Mouse (Mus musculus) bone marrow, adult 2 months (tissue): Measurements from ENCODE around the gene Slc26a8. TPM values are rescaled to one million over a fixed set of nuclear protein-coding genes. Genes with fewer than 3 reads are reported as not detected.
A peak's percentile ranks its signal among the peaks of the same experiment; 100 is the strongest.

Source experiments
- H3K27ac ChIP-seq: fragments of 200-500 bp; 2 replicates; pipeline ENCODE4 v1.5.1; 2012; ENCODE audit warnings: low read depth, mild to moderate bottlenecking, control low read depth, inconsistent platforms, low read length; ENCODE audit not compliant: control insufficient read depth, poor library complexity, insufficient read depth
- H3K4me1 ChIP-seq: fragments of 200-500 bp; 2 replicates; pipeline ENCODE4 v1.6.1; 2011; ENCODE audit warnings: low read length; ENCODE audit not compliant: control insufficient read depth, insufficient read depth
- H3K4me3 ChIP-seq: fragments of 200-500 bp; replicated peaks from 2 replicates; pipeline ENCODE3; 2011; ENCODE audit warnings: mild to moderate bottlenecking, low read depth, low read length, control low read depth; ENCODE audit not compliant: control insufficient read depth
- CTCF ChIP-seq: fragments of 200-500 bp; IDR thresholded peaks from 2 replicates; pipeline ENCODE4 v1.5.1; 2011; ENCODE audit warnings: low read length, control low read depth; ENCODE audit not compliant: control insufficient read depth, insufficient read depth
- POLR2A ChIP-seq: fragments of 200-500 bp; IDR thresholded peaks from 2 replicates; pipeline ENCODE4 v1.6.1; 2011; ENCODE audit warnings: low read depth, mild to moderate bottlenecking, control low read depth, low read length, borderline replicate concordance; ENCODE audit not compliant: control insufficient read depth
- WGBS: fragments of 180-500 bp; shearing (Covaris S2); methylation state at CpG from one replicate; pipeline ENCODE4 v1.1.7; 2018; 5-methylcytosine and 5-hydroxymethylcytosine counted together
- polyA plus RNA-seq: library from polyadenylated mRNA; stranded (reverse); fragments of >200 nt; gene quantifications from 2 replicates; pipeline ENCODE4 v1.2.4, GENCODE M21; 2011; ENCODE audit warnings: low replicate concordance; ENCODE audit not compliant: missing spikeins, insufficient read depth, insufficient read length

Gene Slc26a8
- polyA plus RNA-seq, 1 experiment = 5.3 TPM

DNA sequence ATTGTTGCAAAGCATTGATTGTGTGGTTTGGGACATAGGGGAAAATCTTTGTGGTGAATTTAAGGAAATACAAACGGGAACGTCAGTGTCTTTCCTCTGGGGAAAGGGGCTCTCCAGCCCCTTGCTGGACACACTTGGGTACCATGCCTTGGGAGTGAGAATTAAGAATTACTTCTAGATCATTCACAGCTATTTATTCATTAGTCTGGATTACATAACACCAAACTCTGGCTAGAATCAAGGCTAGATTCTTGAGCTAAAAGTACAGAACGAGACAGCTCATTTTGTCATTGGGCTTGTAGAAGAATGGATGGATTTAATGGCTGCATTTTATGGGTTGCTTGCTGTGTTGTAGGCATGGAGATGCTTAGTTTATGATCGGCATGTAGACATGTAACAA lies 4.8 kb upstream of the Slc26a8 start:
- Histone ChIP-seq H3K4me3 (no peak overlapping the region), H3K27ac (no peak overlapping the region), H3K4me1 (peaks cover 5% of the 10 kb centered on the region)
- 34% methylated on average over 4 of the region's 4 CpGs for WGBS
- no peak for TF ChIP-seq POLR2A

GRCm38 (mm10) chr17:28694078-28694477 lies 4.0 kb upstream of the Slc26a8 start:
- peak overlapping the region; percentile 27; the same call in 1 of the 2 replicates for H3K27ac ChIP-seq
- H3K4me1 ChIP-seq = peaks cover 5% of the 10 kb centered on the region
- H3K4me3 ChIP-seq = no peak overlapping the region
- no peak for TF ChIP-seq POLR2A
- no peak for TF ChIP-seq CTCF
- 69% methylated on average over 2 of the region's 2 CpGs for WGBS

- WGBS = 3% methylated on average over 3 of the region's 3 CpGs
- no peak for TF ChIP-seq CTCF
- TF ChIP-seq POLR2A = no peak
- peaks cover 5% of the 10 kb centered on the region for H3K4me1 ChIP-seq
- H3K27ac ChIP-seq = no peak overlapping the region
- H3K4me3 ChIP-seq = peak overlapping the region; percentile 62
These were observed 3.1 kb upstream of the Slc26a8 start for GRCm38 (mm10) chr17:28693086-28693485.

DNA sequence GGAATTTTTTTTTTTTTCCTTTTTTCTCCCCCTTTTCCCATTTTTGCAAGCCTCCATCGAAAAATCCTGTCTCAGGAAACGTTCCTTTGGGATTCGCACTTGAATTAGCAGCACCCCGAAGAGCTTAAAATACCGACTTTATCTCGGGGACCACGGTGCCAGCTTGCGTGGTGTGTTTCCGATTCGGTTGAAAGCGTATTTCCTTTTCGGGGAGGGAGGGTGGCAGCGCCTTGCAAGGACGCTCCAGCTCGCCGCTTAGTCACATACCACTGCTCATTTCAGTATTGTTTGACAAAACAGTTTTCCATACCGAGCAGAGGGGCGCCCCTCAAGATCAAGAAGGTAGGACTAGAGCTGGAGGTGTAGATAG lies 2.3 kb upstream of the Slc26a8 start:
- 0 out of 2 replicates have a peak, but pooled peaks have one; percentile 7 for TF ChIP-seq POLR2A
- TF ChIP-seq CTCF = no peak
- Histone ChIP-seq H3K27ac (peak overlapping the region; percentile 97), H3K4me3 (peak overlapping the region; percentile 86), H3K4me1 (peaks cover 5% of the 10 kb centered on the region)
- under 1% methylated on average over 18 of the region's 18 CpGs for WGBS

GRCm38 (mm10) chr17:28691687-28692340 lies 1.8 kb upstream of the Slc26a8 start:
- WGBS = under 1% methylated on average over 53 of the region's 53 CpGs
- H3K27ac ChIP-seq = peak overlapping the region; percentile 97
- H3K4me1 ChIP-seq = peaks cover 4% of the 10 kb centered on the region
- peak overlapping the region; percentile 86 for H3K4me3 ChIP-seq
- no peak for TF ChIP-seq POLR2A
- TF ChIP-seq CTCF = no peak

DNA sequence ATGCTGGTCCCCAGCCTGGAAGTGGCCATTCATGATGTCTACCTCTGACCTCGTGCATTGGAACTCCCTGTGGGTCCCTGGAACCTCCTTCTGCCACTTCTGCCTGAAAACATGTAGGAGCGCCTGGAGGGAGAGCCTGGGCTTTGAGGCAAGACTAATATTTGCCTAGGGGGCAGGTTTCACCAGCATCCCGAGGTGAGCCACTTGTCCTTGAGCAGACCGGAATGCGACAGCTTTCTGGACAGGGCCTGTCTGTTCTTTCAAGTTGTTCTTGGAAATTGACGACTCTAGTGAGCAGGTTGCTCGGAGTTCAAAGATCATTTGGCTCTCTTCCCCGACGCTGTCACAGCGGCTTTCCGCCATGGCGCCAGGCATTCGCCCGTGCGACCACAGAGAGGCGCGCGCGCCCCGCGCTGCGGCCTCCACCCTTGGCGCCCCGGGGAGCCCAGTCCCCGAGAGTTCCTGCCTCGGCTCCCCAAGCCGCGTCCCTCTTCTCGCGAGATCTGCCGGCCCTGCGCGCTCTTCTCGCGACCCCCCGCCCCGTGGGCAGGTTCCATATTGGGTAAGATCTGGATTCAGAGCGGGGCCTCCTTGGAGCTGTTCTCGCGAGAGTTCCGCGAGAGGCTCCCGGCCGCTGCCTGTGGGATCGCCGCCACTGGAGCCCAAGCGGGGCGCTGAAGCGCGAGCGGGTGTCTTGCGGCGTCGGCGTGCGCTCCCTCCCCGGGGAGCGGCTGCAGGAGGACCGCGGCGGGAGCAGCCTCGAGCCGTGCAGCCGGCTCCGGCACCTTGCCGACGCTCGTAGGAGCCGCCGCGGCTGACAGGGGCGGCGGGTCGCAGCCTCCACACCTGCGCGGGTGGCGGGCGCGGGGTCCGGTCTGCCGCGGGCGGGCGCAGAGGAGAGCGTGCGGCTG lies 998 bp upstream of the Slc26a8 start, which contains the start of gene Mapk14:
TSS of gene Mapk14 (plus strand) at position 554 of the 911 bp plus-strand sequence.
- WGBS = under 1% methylated on average over 86 of the region's 86 CpGs
- TF ChIP-seq POLR2A (peak; percentile 91), CTCF (peak; percentile 82)

DNA sequence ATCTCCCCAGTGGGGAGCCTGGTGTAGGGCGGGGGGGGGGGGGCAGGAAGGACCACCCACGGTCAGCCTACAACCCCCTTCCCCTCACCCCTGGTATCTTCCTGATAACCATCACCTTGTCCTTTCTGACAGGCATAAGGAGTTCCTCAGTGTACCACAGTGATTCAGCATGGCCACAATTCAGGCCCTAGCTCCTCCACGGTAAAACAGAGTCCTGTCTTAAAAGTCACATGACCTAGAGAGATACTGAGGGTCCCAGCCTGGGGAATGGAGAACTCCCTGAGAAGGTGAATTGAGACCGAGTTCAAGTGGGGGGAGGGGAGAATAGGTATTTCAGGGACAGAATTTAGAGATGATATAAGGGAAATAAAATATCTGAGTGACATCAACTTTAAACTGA lies 2.7 kb downstream of the Slc26a8 start:
- WGBS = 12% methylated on average over 4 of the region's 4 CpGs
- Histone ChIP-seq H3K4me1 (peaks cover 5% of the 10 kb centered on the region; the same call in 1 of the 2 replicates), H3K4me3 (no peak overlapping the region), H3K27ac (no peak overlapping the region)
- no peak for TF ChIP-seq CTCF
- TF ChIP-seq POLR2A = no peak

More for the DNA sequence above, 998 bp upstream of the Slc26a8 start, which contains the start of gene Mapk14:
- Histone ChIP-seq H3K4me3 (peak within 1 kb of the TSS; percentile 86), H3K4me1 (peaks cover 1% of the 10 kb centered on the region; the same call in 1 of the 2 replicates), H3K27ac (peak within 1 kb of the TSS; percentile 97)

GRCm38 (mm10) chr17:28684631-28685030 lies 5.4 kb downstream of the Slc26a8 start:
- TF ChIP-seq POLR2A (no peak), CTCF (no peak)
- Histone ChIP-seq H3K4me3 (no peak overlapping the region), H3K27ac (no peak overlapping the region), H3K4me1 (peaks cover 7% of the 10 kb centered on the region; the same call in 1 of the 2 replicates)
- 87% methylated on average over 19 of the region's 19 CpGs for WGBS
